In the genomic region with DNA sequence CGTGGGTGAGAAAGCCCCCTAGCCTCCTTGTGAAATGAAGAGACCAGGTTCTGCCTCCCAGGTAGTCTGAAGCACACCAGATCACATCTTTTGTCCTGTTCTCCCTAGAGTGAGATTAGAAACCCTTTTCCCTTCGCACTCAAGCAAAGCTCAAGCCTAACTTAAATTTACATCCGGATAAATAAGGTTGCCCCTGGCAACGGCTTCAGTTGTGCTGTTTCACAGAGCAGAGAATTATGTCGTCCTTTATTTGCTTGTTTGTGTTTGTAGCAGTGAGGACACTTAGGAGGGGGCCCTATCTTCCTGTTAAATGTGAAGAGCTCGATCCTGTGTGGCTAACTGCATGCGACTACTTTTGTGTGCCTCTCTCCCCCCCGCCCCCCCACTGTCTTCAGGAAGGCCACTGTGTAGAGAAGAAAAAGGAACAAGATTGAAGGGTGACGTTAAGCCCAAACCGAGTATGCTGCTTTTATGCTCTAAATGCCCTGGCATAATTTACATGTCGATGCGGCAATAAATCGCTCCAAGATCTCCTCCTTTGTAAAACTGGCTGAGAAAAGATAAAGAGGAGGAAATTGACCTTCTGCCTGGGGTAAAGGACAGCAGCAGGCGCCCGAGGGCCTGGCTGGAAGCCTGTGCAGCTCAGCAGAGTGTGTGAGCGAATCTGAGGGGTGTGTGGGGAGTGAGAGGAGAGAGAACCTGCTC, we compare ENCODE assay signal across 8 mouse cellular contexts.
A peak's percentile ranks its signal among the peaks of the same experiment; 100 is the strongest.
DNase-seq lines count a peak whose midpoint lies in the region; ATAC-seq and TF ChIP-seq lines count a peak whose summit lies in the region.

No protein-coding gene starts in this region.

- no peak for TF ChIP-seq CTCF in cerebellum, adult 2 months (IDR thresholded peaks at IDR 0.05; ENCODE audit: borderline replicate concordance, insufficient read depth, low read depth, low read length)

- H3K4me3 ChIP-seq in cerebellum, adult 2 months (replicated peaks; ENCODE audit: insufficient read depth, low read depth, low read length): no peak overlapping the region

- intact Hi-C loops in gastrocnemius, postnatal 14 days (cut with DNase I; ENCODE audit: low total_unique reads): no loop called here

- TF ChIP-seq POLR2A in cerebellum, adult 2 months (IDR thresholded peaks at IDR 0.05; ENCODE audit: borderline replicate concordance, insufficient read depth, low read length): no peak

- ATAC-seq in hematopoietic stem cell, adult 5-6 weeks (replicated peaks in 1 of 2; ENCODE audit: insufficient read depth in 1 of 2, low FRiP score in 2 of 2, low TSS enrichment in 1 of 2, low read depth in 1 of 2, poor library complexity in 2 of 2, severe bottlenecking in 2 of 2): peak; percentile 15 to 42; a peak in 2 of 4 replicates
- ATAC-seq in erythroblast, adult 5-6 weeks (replicated peaks; ENCODE audit: low FRiP score, poor library complexity, severe bottlenecking): no peak

- H3K4me1 ChIP-seq in cerebellum, adult 2 months (ENCODE audit: control insufficient read depth, insufficient read depth, low read length): peaks cover 31% of the 10 kb centered on the region; the same call in 1 of the 2 replicates

- peak overlapping the region; percentile 11; the same call in 1 of the 2 replicates for H3K27ac ChIP-seq in cerebellum, adult 2 months (ENCODE audit: insufficient read depth, low read length)

- H3K27me3 ChIP-seq in cerebellum, adult 2 months (ENCODE audit: control insufficient read depth, insufficient read depth, low read length): no peaks in the 10 kb centered on the region

- peak; percentile 25 for DNase-seq in gastrocnemius, postnatal 14 days
- no peak for DNase-seq in gastrocnemius, adult 18-20 months (ENCODE audit: low spot score)
- DNase-seq in cerebellum, adult 2 months: peak in 1 of 2 experiments; percentile 73
- DNase-seq in kidney, postnatal 4 days: peak; percentile 21 to 41
- DNase-seq in spleen, adult 12 weeks (ENCODE audit: low spot score): no peak
- no peak for DNase-seq in thymus, postnatal 0 days (ENCODE audit: low spot score)

- WGBS in cerebellum, adult 2 months: 7% methylated on average over 16 of the region's 16 CpGs

Comparison
In these comparisons a context has a peak if more than half of its experiments do, and no peak if none do; other contexts are left out.
1. DNase-seq: peak in gastrocnemius, postnatal 14 days (single experiment) and kidney, postnatal 4 days (2 of 2); none in gastrocnemius, adult 18-20 months (single experiment), spleen, adult 12 weeks (single experiment) and thymus, postnatal 0 days (single experiment).